Mouse (Mus musculus) cortical plate, adult 2 months (tissue): ENCODE results near the gene Sgms1. TPM values are rescaled to one million over a fixed set of nuclear protein-coding genes. Genes with fewer than 3 reads are reported as not detected.

Experiments used
- H3K27ac ChIP-seq: fragments of 200-500 bp; 2 replicates; pipeline ENCODE4 v1.5.1; 2012; ENCODE audit warnings: low read length, control low read depth, inconsistent platforms; ENCODE audit not compliant: insufficient read depth
- H3K4me1 ChIP-seq: fragments of 200-500 bp; 2 replicates; pipeline ENCODE4 v1.6.1; 2011; ENCODE audit warnings: low read length; ENCODE audit not compliant: control insufficient read depth, insufficient read depth
- H3K4me3 ChIP-seq: fragments of 200-500 bp; 2 replicates; pipeline ENCODE4 v1.5.1; 2011; ENCODE audit warnings: mild to moderate bottlenecking, low read length, control low read depth; ENCODE audit not compliant: insufficient read depth
- CTCF ChIP-seq: fragments of 200-500 bp; IDR thresholded peaks from 2 replicates; pipeline ENCODE4 v1.5.1; 2011; ENCODE audit warnings: mild to moderate bottlenecking, control low read depth, low read length; ENCODE audit not compliant: insufficient read depth; ENCODE audit errors: extremely low read depth
- POLR2A ChIP-seq: fragments of 200-500 bp; IDR thresholded peaks from 2 replicates; pipeline ENCODE4 v1.6.1; 2011; ENCODE audit warnings: mild to moderate bottlenecking, low read length, control low read depth; ENCODE audit not compliant: insufficient read depth; ENCODE audit errors: extremely low read depth
- polyA plus RNA-seq: library from polyadenylated mRNA; depleted of rRNA; stranded (reverse); fragments of >200 nt; gene quantifications from 2 replicates; pipeline ENCODE4 v1.2.3, GENCODE M21; 2012

The Sgms1 gene
- polyA plus RNA-seq, 1 experiment, result 34.3 TPM

- Histone ChIP-seq H3K4me3 (no peak overlapping the region), H3K4me1 (peaks cover 2% of the 10 kb centered on the region; the same call in 1 of the 2 replicates), H3K27ac (no peak overlapping the region)
- TF ChIP-seq POLR2A, result no peak
- no peak for TF ChIP-seq CTCF
These were observed 158.7 kb downstream of the Sgms1 start for GRCm38 (mm10) chr19:32230798-32231197.

GRCm38 (mm10) chr19:32230301-32230700, 159.2 kb downstream of the Sgms1 start:
- Histone ChIP-seq H3K4me1 (peaks cover 2% of the 10 kb centered on the region; the same call in 1 of the 2 replicates), H3K27ac (no peak overlapping the region), H3K4me3 (no peak overlapping the region)
- TF ChIP-seq POLR2A (no peak), CTCF (no peak)

- Histone ChIP-seq H3K4me1 (peaks cover 3% of the 10 kb centered on the region), H3K27ac (no peak overlapping the region), H3K4me3 (no peak overlapping the region)
- no peak for TF ChIP-seq POLR2A
- TF ChIP-seq CTCF, result no peak
These were observed 159.7 kb downstream of the Sgms1 start for GRCm38 (mm10) chr19:32229776-32230175.

- Histone ChIP-seq H3K27ac (no peak overlapping the region), H3K4me3 (no peak overlapping the region), H3K4me1 (peaks cover 2% of the 10 kb centered on the region)
- TF ChIP-seq CTCF (no peak), POLR2A (no peak)
These were observed 162.3 kb downstream of the Sgms1 start for GRCm38 (mm10) chr19:32227175-32227574.

- peaks cover 8% of the 10 kb centered on the region for H3K4me1 ChIP-seq
- no peak overlapping the region for H3K27ac ChIP-seq
- H3K4me3 ChIP-seq, result no peak overlapping the region
- TF ChIP-seq CTCF (no peak), POLR2A (no peak)
These were observed 164.4 kb downstream of the Sgms1 start for GRCm38 (mm10) chr19:32225097-32225490.

- H3K4me3 ChIP-seq, result no peak overlapping the region
- peaks cover 8% of the 10 kb centered on the region for H3K4me1 ChIP-seq
- no peak for TF ChIP-seq CTCF
- TF ChIP-seq POLR2A, result no peak
- no peak overlapping the region for H3K27ac ChIP-seq
These were observed 165.0 kb downstream of the Sgms1 start for GRCm38 (mm10) chr19:32224318-32225096.

- peaks cover 8% of the 10 kb centered on the region for H3K4me1 ChIP-seq
- no peak overlapping the region for H3K4me3 ChIP-seq
- H3K27ac ChIP-seq, result no peak overlapping the region
- TF ChIP-seq CTCF (no peak), POLR2A (no peak)
These were observed 165.8 kb downstream of the Sgms1 start for GRCm38 (mm10) chr19:32223751-32224174.

GRCm38 (mm10) chr19:32222083-32222482, 167.4 kb downstream of the Sgms1 start:
- TF ChIP-seq POLR2A, result no peak
- no peak for TF ChIP-seq CTCF
- Histone ChIP-seq H3K4me1 (peaks cover 8% of the 10 kb centered on the region), H3K4me3 (no peak overlapping the region), H3K27ac (no peak overlapping the region)

GRCm38 (mm10) chr19:32220991-32221390, 168.5 kb downstream of the Sgms1 start:
- H3K4me3 ChIP-seq, result no peak overlapping the region
- peaks cover 8% of the 10 kb centered on the region for H3K4me1 ChIP-seq
- TF ChIP-seq CTCF (no peak), POLR2A (no peak)
- H3K27ac ChIP-seq, result peak overlapping the region; percentile 59; the same call in 1 of the 2 replicates

GRCm38 (mm10) chr19:32216710-32217109, 172.8 kb downstream of the Sgms1 start:
- no peak overlapping the region for H3K27ac ChIP-seq
- no peak overlapping the region for H3K4me3 ChIP-seq
- peaks cover 6% of the 10 kb centered on the region for H3K4me1 ChIP-seq
- no peak for TF ChIP-seq POLR2A
- TF ChIP-seq CTCF, result no peak
